Mouse (Mus musculus) ES-E14 (cell line): ENCODE results near the gene Gm44503.

Experiments
- MAFK ChIP-seq: IDR thresholded peaks from 2 replicates; pipeline ENCODE4 v1.6.1; 2014; ENCODE audit warnings: mild to moderate bottlenecking, low read depth, low read length, inconsistent platforms; ENCODE audit not compliant: insufficient read depth
- ZNF384 ChIP-seq: IDR thresholded peaks from 2 replicates; pipeline ENCODE4 v1.6.1; 2012; ENCODE audit warnings: low read depth, low read length, inconsistent platforms

DNA sequence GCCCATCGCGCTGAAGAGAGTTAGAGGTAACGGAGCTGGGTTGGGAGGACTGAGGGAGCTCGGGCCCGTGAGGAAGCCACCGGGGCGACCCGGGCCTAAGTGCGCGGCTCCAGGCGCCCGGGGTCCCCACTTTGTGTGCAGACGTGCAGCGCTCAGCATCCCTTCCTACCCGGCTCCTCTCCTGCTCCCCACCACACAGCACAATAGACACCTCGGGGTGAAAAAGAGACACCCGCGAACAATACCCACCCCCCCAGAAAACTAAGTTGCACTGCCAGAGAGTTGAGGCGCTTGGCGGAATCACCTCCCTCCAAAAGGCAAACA is 32.8 kb upstream of the Gm44503 start:
- TF ChIP-seq MAFK = no peak
- TF ChIP-seq ZNF384 = no peak
